Mouse (Mus musculus) urinary bladder, postnatal 25 days (tissue): ENCODE measurements around the gene Muc5b.
"Not testable (repeated sequence)": the region's sequence is repeated elsewhere in the genome, so short reads cannot be mapped to it uniquely, and the experiment has no call there.

ENCODE experiments used
- DNase-seq: peaks from one replicate; pipeline ENCODE4 v3.0.0; 2022; ENCODE audit warnings: low spot score

The Muc5b gene

GRCm38 (mm10) chr7:141838779-141839178 lies at the start of gene Muc5b:
Muc5b (plus strand) TSS chr7:141839070.
- DNase-seq, result no peak

- DNase-seq, result no peak
Measured at GRCm38 (mm10) chr7:141794251-141794650, 44.6 kb upstream of the Muc5b start.

- DNase-seq, result no peak
Measured at GRCm38 (mm10) chr7:141803206-141803605, 35.7 kb upstream of the Muc5b start.

- no peak for DNase-seq
Measured at GRCm38 (mm10) chr7:141805384-141805783, 33.5 kb upstream of the Muc5b start.

- DNase-seq, result not testable (repeated sequence)
Measured at GRCm38 (mm10) chr7:141807823-141808222, 31.0 kb upstream of the Muc5b start.

- DNase-seq, result not testable (repeated sequence)
Measured at GRCm38 (mm10) chr7:141809933-141810332, 28.9 kb upstream of the Muc5b start.

- no peak for DNase-seq
Measured at GRCm38 (mm10) chr7:141813321-141813720, 25.5 kb upstream of the Muc5b start.

- DNase-seq, result no peak
Measured at GRCm38 (mm10) chr7:141815361-141815760, 23.5 kb upstream of the Muc5b start.

- DNase-seq, result no peak
Measured at GRCm38 (mm10) chr7:141817355-141818075, 21.4 kb upstream of the Muc5b start.

- no peak for DNase-seq
Measured at GRCm38 (mm10) chr7:141818267-141818666, 20.6 kb upstream of the Muc5b start.

- no peak for DNase-seq
Measured at GRCm38 (mm10) chr7:141822582-141823261, 16.1 kb upstream of the Muc5b start.

GRCm38 (mm10) chr7:141823699-141824098 lies 15.2 kb upstream of the Muc5b start:
- no peak for DNase-seq

GRCm38 (mm10) chr7:141824398-141824797 lies 14.5 kb upstream of the Muc5b start:
- DNase-seq, result no peak

- no peak for DNase-seq
Measured at GRCm38 (mm10) chr7:141835941-141836340, 2.9 kb upstream of the Muc5b start.

- no peak for DNase-seq
Measured at GRCm38 (mm10) chr7:141836423-141836822, 2.4 kb upstream of the Muc5b start.

GRCm38 (mm10) chr7:141840354-141840753 lies 1.5 kb downstream of the Muc5b start:
- no peak for DNase-seq

- no peak for DNase-seq
Measured at GRCm38 (mm10) chr7:141861046-141861445, 22.2 kb downstream of the Muc5b start.

- no peak for DNase-seq
Measured at GRCm38 (mm10) chr7:141869644-141870043, 30.8 kb downstream of the Muc5b start.

- no peak for DNase-seq
Measured at GRCm38 (mm10) chr7:141870553-141870952, 31.7 kb downstream of the Muc5b start.

- no peak for DNase-seq
Measured at GRCm38 (mm10) chr7:141874891-141875290, 36.0 kb downstream of the Muc5b start.

- no peak for DNase-seq
Measured at GRCm38 (mm10) chr7:141878813-141879212, 39.9 kb downstream of the Muc5b start.

- DNase-seq, result no peak
Measured at GRCm38 (mm10) chr7:141892151-141892550, 53.3 kb downstream of the Muc5b start.

GRCm38 (mm10) chr7:141901825-141902224 lies 63.0 kb downstream of the Muc5b start:
- DNase-seq, result peak; percentile 11
